Mouse (Mus musculus) stomach, embryonic 15.5 days (tissue): Measurements from ENCODE around the gene Parp8. TPM values are rescaled to one million over a fixed set of nuclear protein-coding genes. Genes with fewer than 3 reads are reported as not detected.

Experiments
- ATAC-seq: fragments of 200-750 bp; cut with Nextera tagmentation; 2 replicates; pipeline ENCODE4 v1.8.0; 2017; ENCODE audit warnings: low read depth, moderate number of reproducible peaks, moderate TSS enrichment; ENCODE audit not compliant: insufficient read depth, low FRiP score
- H3K27ac ChIP-seq: fragments of 300-500 bp; sonication (generic); 2 replicates; pipeline ENCODE4 v1.5.1; 2015; ENCODE audit warnings: mild to moderate bottlenecking, inconsistent platforms
- H3K27me3 ChIP-seq: fragments of 300-500 bp; sonication (generic); replicated peaks from 2 replicates; pipeline ENCODE4 v1.6.1; 2015; ENCODE audit warnings: inconsistent platforms
- H3K36me3 ChIP-seq: fragments of 300-500 bp; sonication (generic); 2 replicates; pipeline ENCODE4 v1.6.1; 2015; ENCODE audit warnings: inconsistent platforms
- H3K4me1 ChIP-seq: fragments of 300-500 bp; sonication (generic); 2 replicates; pipeline ENCODE4 v1.6.1; 2015; ENCODE audit warnings: inconsistent platforms
- H3K4me2 ChIP-seq: fragments of 300-500 bp; sonication (generic); 2 replicates; pipeline ENCODE4 v1.6.1; 2015; ENCODE audit warnings: mild to moderate bottlenecking, inconsistent platforms
- H3K4me3 ChIP-seq: fragments of 300-500 bp; sonication (generic); replicated peaks from 2 replicates; pipeline ENCODE4 v1.5.1; 2015; ENCODE audit warnings: inconsistent platforms
- H3K9ac ChIP-seq: fragments of 300-500 bp; sonication (generic); 2 replicates; pipeline ENCODE4 v1.6.1; 2015; ENCODE audit warnings: inconsistent platforms
- H3K9me3 ChIP-seq: fragments of 300-500 bp; sonication (generic); 2 replicates; pipeline ENCODE4 v1.6.1; 2016; ENCODE audit warnings: inconsistent platforms
- WGBS: fragments of 180-500 bp; shearing (Covaris S2); methylation state at CpG from one replicate; pipeline ENCODE4 v1.1.7; 2015; 5-methylcytosine and 5-hydroxymethylcytosine counted together
- polyA plus RNA-seq: library from polyadenylated mRNA; unstranded; fragments of >200 nt; fragmentation: Nextera tagmentation; extraction: Ambion mirVana; gene quantifications from 2 replicates; pipeline ENCODE4 v1.2.1, GENCODE M21; 2015

Parp8 gene
- polyA plus RNA-seq, 1 experiment from 2014 or later, result 14.1 TPM

DNA sequence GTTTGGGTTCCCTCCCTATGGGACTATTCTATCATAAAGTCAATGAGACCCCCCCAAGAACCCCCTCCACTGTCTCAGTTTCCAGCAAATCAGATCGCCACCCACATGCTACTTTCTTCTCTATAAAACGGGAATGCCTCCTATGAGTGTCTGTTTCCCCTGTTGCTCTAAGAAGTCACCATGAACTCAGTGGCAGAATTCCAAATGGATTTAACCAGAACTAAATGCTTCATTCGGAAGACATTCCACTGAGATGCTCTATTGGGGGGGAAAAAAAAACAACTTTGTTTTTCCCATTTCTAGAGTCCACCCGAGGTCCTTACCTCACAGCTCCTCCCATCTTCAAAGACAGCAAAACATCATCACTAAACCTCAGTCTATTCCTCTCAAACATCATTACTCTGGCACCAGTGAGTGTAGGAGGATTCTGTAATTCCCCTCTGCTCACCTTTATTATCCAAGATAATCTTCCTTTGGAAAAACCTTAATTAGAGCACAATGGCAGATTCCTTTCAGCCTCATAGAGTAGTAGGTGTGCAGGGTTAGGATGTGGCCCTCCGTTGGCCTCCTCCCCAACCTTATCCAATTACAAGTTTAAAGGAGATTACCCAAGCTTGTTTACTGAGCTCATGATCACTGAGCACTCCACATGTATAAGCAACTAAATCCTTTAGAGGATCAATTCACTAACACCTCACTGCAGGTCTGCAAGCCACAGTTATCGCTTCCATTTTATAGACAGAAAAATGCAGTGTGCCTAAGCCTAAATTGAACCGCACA, 51.1 kb downstream of the Parp8 start:
- ATAC-seq, result no peak
- Histone ChIP-seq H3K27me3 (no peaks in the 10 kb centered on the region), H3K27ac (no peak overlapping the region), H3K4me2 (no peak overlapping the region), H3K36me3 (no peaks in the 10 kb centered on the region), H3K9me3 (no peaks in the 10 kb centered on the region), H3K9ac (no peak overlapping the region), H3K4me1 (no peaks in the 10 kb centered on the region), H3K4me3 (no peak overlapping the region)
- 81% methylated on average over 7 of the region's 7 CpGs for WGBS

DNA sequence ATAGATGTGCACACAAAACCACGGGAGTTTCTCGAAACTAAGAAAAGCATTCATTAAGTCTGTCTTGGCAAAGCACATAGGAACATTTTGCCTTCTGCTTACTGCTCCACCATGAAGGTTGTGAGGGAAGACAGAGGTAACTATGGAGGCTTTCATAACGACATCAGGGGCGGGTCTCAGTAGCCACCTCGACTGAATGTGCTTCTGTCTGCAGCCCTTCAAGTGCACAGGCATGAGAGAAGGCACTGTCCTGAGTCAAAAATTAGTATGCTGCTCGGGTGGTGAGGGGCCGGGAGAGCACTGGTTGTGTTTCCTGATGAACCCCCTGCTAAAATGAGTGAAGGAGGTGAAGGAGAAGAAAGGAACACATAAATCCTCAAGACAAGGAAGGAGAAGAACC, 51.8 kb downstream of the Parp8 start:
- no peak overlapping the region for H3K4me3 ChIP-seq
- no peak overlapping the region for H3K27ac ChIP-seq
- no peak for ATAC-seq
- no peaks in the 10 kb centered on the region for H3K9me3 ChIP-seq
- 75% methylated on average over 7 of the region's 7 CpGs for WGBS
- no peaks in the 10 kb centered on the region for H3K4me1 ChIP-seq
- H3K27me3 ChIP-seq, result no peaks in the 10 kb centered on the region
- H3K36me3 ChIP-seq, result no peaks in the 10 kb centered on the region
- no peak overlapping the region for H3K9ac ChIP-seq
- no peak overlapping the region for H3K4me2 ChIP-seq

DNA sequence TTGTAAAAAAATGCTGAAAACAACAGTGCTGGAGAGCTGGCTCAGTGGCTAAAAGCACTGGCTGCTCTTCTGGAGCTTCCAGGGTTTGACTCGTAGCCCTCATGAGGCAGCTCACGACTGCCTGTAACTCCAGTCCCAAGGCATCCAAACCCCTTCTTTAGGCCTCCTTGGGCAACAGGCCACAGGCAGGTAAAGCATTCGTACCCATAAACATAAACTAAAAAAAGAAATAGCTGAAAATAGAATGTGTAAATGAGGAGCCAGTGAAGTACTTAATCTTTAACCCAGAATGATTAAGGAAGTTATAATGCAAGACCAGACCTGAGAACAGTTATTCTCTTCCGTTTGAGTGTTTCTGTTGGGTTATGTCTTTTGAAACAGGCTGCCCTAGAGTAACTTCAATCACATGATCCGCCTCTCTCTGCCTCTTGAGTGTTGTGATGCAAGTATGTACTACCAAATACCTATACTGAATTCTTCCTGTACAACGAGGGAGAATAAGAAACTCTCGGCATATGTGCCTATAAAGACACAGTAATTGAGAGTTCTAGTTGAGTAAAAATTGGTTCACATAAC, 53.2 kb downstream of the Parp8 start:
- no peak overlapping the region for H3K27ac ChIP-seq

DNA sequence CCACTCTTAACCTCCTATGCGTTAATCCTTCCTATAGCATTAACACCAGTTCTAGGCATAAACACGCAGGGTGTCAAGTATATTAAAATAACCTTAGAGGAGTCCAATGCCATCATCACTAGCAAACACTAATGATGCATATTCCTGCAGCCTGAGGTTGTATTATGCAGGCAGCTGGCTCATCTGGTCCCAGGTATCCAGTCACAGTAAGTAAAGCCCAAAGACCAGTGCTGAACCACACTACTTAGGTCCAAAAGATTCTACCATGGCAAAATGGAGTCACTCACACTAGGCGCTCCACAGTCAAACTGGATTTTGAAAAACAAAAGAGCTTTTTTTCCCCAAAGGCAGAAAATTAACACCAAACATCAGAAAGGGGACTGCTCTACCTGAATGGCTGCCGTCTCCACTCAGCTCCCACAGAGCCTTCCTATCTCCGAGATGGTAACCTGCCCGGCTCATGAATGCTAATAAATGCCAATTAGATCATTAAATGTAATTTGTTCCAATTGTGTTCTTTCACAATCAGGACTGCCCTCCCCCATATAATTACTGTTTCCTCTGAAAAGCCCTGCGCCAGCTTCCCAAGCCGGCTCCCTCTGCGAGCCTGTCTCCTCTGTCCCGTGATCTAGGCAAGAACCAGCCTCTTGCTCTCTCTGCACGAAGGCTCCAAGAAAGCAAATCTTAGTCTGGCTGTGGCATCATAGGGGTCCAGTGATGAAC, 54.5 kb downstream of the Parp8 start:
- ATAC-seq, result no peak
- H3K27me3 ChIP-seq, result no peaks in the 10 kb centered on the region
- WGBS, result 88% methylated on average over 11 of the region's 11 CpGs
- no peak overlapping the region for H3K27ac ChIP-seq
- H3K9me3 ChIP-seq, result no peaks in the 10 kb centered on the region
- no peak overlapping the region for H3K4me3 ChIP-seq
- H3K4me1 ChIP-seq, result no peaks in the 10 kb centered on the region
- no peak overlapping the region for H3K4me2 ChIP-seq
- no peak overlapping the region for H3K9ac ChIP-seq
- no peaks in the 10 kb centered on the region for H3K36me3 ChIP-seq

More for the DNA sequence above, 53.2 kb downstream of the Parp8 start:
- Histone ChIP-seq H3K9ac (no peak overlapping the region), H3K36me3 (no peaks in the 10 kb centered on the region), H3K4me2 (no peak overlapping the region), H3K9me3 (no peaks in the 10 kb centered on the region), H3K27me3 (no peaks in the 10 kb centered on the region), H3K4me3 (no peak overlapping the region), H3K4me1 (no peaks in the 10 kb centered on the region)
- no peak for ATAC-seq
- 83% methylated on average over 7 of the region's 7 CpGs for WGBS

DNA sequence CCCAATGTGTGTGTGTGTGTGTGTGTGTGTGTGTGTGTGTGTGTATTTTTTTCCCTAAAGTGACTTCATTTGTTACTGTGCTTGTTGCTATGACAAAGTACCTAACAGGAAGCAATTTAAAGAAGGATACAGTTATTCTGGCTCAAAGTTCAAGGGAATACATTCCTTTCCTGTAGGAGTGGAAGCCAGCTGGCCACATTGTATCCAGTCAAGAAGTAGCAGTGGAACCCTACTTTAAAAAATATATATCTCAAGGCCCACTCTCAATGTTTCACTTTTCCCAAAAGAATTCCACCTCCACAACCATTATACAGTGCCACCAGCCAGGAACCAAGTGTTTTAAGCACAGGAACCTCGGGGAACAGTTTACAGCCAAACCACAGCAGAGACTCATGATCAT, 55.7 kb downstream of the Parp8 start:
- WGBS, result 93% methylated on average over 1 of the region's 1 CpGs

DNA sequence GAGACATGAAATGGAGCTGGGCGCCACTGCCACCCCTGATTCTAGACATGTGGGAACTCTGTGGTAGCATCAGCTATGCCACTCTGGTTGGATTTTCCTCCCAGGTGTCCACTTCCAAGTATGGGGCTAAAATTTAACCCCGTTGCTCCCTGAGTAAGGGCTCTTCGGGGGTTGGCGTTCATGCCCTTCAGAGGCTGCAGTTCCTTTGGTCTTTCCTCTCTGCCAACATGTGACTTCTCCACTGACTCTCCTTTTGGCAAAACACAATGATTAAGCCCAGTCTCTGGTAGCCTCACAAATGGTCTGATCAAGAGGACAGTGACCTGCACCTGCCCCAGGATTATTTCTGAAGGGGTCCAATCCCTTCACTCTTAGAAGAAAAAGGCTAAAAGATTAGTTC, 56.4 kb downstream of the Parp8 start:
- no peak overlapping the region for H3K27ac ChIP-seq
- no peak overlapping the region for H3K4me2 ChIP-seq
- no peak overlapping the region for H3K9ac ChIP-seq
- no peaks in the 10 kb centered on the region for H3K4me1 ChIP-seq
- H3K36me3 ChIP-seq, result no peaks in the 10 kb centered on the region
- no peaks in the 10 kb centered on the region for H3K27me3 ChIP-seq
- no peak overlapping the region for H3K4me3 ChIP-seq
- no peaks in the 10 kb centered on the region for H3K9me3 ChIP-seq
- 88% methylated on average over 4 of the region's 4 CpGs for WGBS
- ATAC-seq, result no peak

More for the DNA sequence above, 55.7 kb downstream of the Parp8 start:
- no peak overlapping the region for H3K4me3 ChIP-seq
- no peaks in the 10 kb centered on the region for H3K27me3 ChIP-seq
- no peak overlapping the region for H3K4me2 ChIP-seq
- H3K27ac ChIP-seq, result no peak overlapping the region
- no peak for ATAC-seq
- no peaks in the 10 kb centered on the region for H3K36me3 ChIP-seq
- no peaks in the 10 kb centered on the region for H3K9me3 ChIP-seq
- H3K9ac ChIP-seq, result no peak overlapping the region
- no peaks in the 10 kb centered on the region for H3K4me1 ChIP-seq

DNA sequence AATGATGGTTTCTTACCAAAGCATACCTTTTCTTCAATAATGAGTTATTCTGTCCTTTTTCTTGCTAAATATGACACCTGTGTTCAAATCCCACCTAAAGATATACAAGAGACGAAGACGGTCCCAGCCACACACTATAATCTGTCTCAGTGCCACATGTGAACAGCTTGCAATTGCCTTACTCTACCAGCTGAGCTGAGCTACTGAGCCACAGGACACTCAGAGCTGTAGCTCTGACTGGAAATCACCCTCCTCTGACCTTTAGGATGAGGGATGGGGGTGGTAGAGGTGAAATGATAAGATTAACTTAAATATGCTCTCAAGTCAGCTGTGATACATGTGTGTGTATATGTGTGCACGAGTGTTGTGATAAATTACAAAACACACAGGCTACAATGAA, 57.9 kb downstream of the Parp8 start:
- 65% methylated on average over 3 of the region's 3 CpGs for WGBS
- no peaks in the 10 kb centered on the region for H3K9me3 ChIP-seq
- no peak for ATAC-seq
- no peak overlapping the region for H3K4me3 ChIP-seq
- H3K9ac ChIP-seq, result no peak overlapping the region
- no peak overlapping the region for H3K27ac ChIP-seq
- no peaks in the 10 kb centered on the region for H3K27me3 ChIP-seq
- no peaks in the 10 kb centered on the region for H3K36me3 ChIP-seq
- H3K4me1 ChIP-seq, result no peaks in the 10 kb centered on the region; the same call in 1 of the 2 replicates
- no peak overlapping the region for H3K4me2 ChIP-seq

DNA sequence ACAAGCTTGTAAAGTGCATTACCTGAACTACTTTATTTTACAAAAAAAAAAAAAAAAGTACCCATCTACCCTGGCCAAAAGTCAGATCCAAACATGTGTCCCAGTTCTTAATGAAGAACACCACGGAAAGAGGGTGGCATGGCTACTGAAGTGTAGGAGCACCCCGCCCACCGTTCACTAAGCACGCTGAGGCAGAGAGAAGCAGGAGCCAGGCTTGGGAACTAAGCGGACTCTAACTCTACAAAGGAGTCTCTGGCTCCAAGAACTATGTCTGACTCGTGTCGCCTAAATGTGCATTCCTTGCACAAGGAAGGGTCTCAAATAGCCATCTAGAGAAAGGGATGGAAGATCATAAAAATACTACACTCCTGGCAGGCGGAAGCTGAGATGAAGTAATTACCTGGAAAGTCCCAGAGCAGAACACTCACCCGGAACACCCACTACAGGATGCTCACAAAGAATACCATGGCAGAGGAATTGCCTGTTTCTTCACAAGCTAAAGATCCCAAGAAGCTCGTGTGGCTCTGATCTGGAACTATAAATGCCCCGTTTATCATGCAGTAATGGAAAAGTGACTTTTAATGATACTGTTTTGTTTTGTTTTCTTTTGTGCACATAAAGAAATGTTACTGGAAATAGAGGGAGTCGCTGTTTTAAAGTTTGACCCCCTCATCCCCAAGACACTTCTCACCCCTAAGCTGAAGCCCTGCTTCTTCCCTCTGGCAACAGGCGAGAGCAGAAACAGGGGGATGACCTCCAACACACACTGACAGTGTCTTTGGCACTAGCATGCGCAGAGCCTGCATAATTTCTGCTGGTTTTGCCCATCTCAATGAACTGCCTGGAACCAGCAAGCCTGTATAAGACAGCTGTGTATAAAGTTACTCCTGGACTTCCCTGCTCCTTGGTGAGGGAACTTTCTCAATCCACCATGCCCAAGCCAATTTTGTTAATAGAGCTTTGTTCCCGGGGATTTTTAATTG, 62.6 kb downstream of the Parp8 start:
- H3K4me2 ChIP-seq, result no peak overlapping the region
- no peaks in the 10 kb centered on the region; the same call in 1 of the 2 replicates for H3K4me1 ChIP-seq
- no peak for ATAC-seq
- H3K27me3 ChIP-seq, result no peaks in the 10 kb centered on the region
- no peak overlapping the region for H3K27ac ChIP-seq
- H3K36me3 ChIP-seq, result no peaks in the 10 kb centered on the region
- no peaks in the 10 kb centered on the region for H3K9me3 ChIP-seq
- H3K4me3 ChIP-seq, result no peak overlapping the region
- 75% methylated on average over 15 of the region's 15 CpGs for WGBS
- H3K9ac ChIP-seq, result no peak overlapping the region

DNA sequence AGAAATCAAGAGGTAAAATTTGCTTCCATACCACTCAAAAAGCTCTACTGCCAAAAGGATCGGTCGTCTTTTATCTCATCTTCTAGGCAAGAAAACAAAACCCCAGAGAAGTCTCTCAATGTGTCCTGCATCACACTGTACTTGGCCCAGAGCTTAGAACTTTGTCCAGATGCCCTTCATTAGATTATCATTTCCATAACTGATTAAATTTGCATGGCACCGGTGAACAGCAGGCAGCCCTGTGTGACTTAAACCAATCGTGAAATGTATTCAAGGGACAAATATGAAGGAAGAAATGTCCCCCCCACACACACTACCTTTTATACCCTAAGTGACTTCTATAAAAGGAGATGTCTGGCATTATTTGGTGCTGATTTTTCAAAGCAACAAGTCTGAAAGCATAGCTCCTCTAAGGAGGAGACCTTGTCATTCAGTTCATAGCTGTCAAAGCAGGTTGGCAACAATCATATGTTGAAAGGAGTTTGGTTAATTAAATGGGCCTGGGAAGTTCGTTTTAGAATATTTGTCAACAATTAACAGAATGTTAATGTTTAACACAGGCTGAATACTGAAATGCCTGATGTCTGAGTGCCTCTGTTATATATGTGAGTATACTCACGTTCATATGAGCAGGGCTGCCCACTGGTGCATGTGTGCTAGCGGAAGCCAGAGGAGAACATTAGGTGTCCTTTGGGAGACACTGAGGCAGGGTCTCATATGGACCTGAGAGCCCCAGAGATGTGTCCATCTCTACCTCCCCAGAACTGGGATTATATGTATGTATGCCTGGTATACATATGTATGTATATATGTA, 66.4 kb downstream of the Parp8 start:
- H3K36me3 ChIP-seq, result no peaks in the 10 kb centered on the region
- no peaks in the 10 kb centered on the region for H3K27me3 ChIP-seq
- no peak overlapping the region for H3K27ac ChIP-seq
- no peaks in the 10 kb centered on the region; the same call in 1 of the 2 replicates for H3K4me1 ChIP-seq
- no peaks in the 10 kb centered on the region for H3K9me3 ChIP-seq
- H3K4me2 ChIP-seq, result no peak overlapping the region
- ATAC-seq, result no peak
- H3K9ac ChIP-seq, result no peak overlapping the region
- H3K4me3 ChIP-seq, result no peak overlapping the region
- WGBS, result 76% methylated on average over 7 of the region's 7 CpGs

DNA sequence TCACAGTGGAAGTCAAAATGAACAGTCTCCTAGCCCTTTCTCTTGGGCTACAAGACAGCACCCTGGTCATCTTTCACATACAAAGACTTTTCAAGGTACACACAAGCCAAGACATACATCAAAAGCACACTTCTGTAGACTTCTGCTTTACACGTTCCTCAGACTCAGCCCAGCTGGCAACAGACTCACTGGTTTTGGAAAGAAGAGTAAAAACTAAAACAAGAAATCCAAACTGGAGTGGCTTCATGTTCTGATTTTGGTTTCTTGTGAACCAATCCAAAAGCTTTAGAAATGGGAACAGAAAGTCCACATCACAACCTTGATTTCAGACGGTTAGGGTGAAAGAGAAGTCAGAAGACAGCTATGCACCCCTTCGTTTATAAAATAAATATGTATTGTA, 67.8 kb downstream of the Parp8 start:
- Histone ChIP-seq H3K4me1 (no peaks in the 10 kb centered on the region), H3K9ac (no peak overlapping the region), H3K4me2 (no peak overlapping the region), H3K27ac (no peak overlapping the region), H3K27me3 (no peaks in the 10 kb centered on the region), H3K36me3 (no peaks in the 10 kb centered on the region), H3K9me3 (no peaks in the 10 kb centered on the region), H3K4me3 (no peak overlapping the region)
- ATAC-seq, result no peak
- 63% methylated on average over 3 of the region's 3 CpGs for WGBS

DNA sequence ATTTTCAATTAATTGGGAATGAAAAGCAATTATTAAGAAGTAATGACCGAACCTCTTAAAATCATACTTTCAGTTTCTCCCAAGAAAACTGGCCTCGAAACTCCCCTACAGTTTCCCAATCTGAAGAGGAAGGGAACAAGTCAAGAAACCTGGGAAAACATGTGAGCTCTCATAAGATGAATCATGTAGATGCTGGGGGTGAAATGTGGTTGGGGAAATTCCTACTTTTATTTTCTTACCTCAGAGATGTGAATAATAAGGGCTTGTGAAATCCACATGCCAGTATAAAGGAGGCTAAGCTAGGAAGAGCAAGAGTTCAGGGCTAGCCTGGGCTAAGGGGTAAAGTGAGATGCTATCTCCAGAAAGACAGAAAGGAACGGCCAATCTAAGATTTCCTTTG, 74.0 kb downstream of the Parp8 start:
- H3K4me3 ChIP-seq, result no peak overlapping the region
- H3K9ac ChIP-seq, result no peak overlapping the region
- H3K27ac ChIP-seq, result no peak overlapping the region
- 95% methylated on average over 3 of the region's 3 CpGs for WGBS
- 0 out of 2 replicates have a peak, but pooled peaks cover 4% of the 10 kb centered on the region for H3K4me1 ChIP-seq
- no peaks in the 10 kb centered on the region for H3K27me3 ChIP-seq
- no peaks in the 10 kb centered on the region for H3K36me3 ChIP-seq
- no peaks in the 10 kb centered on the region for H3K9me3 ChIP-seq
- no peak for ATAC-seq
- H3K4me2 ChIP-seq, result no peak overlapping the region
